21 mouse cellular contexts compared by ENCODE assay signal in genomic region chr2:11662907-11663230, GRCm38 (mm10). TPM values are rescaled to one million over a fixed set of nuclear protein-coding genes. Genes with fewer than 3 reads are reported as not detected.
"Had no signal": no experiment of that assay in that cellular context is flagged by ENCODE, and none has a peak within 500 bp of the region (broad histone marks: within the 10 kb centered on the region; RNA-seq: fewer than 3 reads in every experiment).

No protein-coding gene starts in this region.

- H3K9ac ChIP-seq: intestine, embryonic 15.5 days; limb, embryonic 12.5 days; liver, embryonic 14.5 days; midbrain, embryonic 13.5 days; neural tube, embryonic 13.5 days had no signal

- H3K27me3 ChIP-seq: intestine, embryonic 15.5 days; limb, embryonic 12.5 days; midbrain, embryonic 13.5 days; neural tube, embryonic 13.5 days had no signal

- H3K27ac ChIP-seq: intestine, embryonic 15.5 days; layer of hippocampus, adult 2 months; limb, embryonic 12.5 days; liver, embryonic 14.5 days; midbrain, embryonic 13.5 days; neural tube, embryonic 13.5 days had no signal

- H3K4me1 ChIP-seq: intestine, embryonic 15.5 days; limb, embryonic 12.5 days; midbrain, embryonic 13.5 days; neural tube, embryonic 13.5 days had no signal

- H3K4me2 ChIP-seq: intestine, embryonic 15.5 days; limb, embryonic 12.5 days; midbrain, embryonic 13.5 days; neural tube, embryonic 13.5 days had no signal

- H3K4me3 ChIP-seq: intestine, embryonic 15.5 days; layer of hippocampus, adult 2 months; limb, embryonic 12.5 days; midbrain, embryonic 13.5 days; myocyte; neural tube, embryonic 13.5 days had no signal

- H3K36me3 ChIP-seq: intestine, embryonic 15.5 days; limb, embryonic 12.5 days; midbrain, embryonic 13.5 days; neural tube, embryonic 13.5 days had no signal

- ATAC-seq: lung, postnatal 0 days had no signal

- H3K9me3 ChIP-seq: intestine, embryonic 15.5 days; midbrain, embryonic 13.5 days; neural tube, embryonic 13.5 days had no signal

- DNase-seq: kidney, adult 18-20 months; kidney, postnatal 10 days; kidney, postnatal 4 days; liver; lung, adult 2 months; lung, postnatal 36 days; right cerebral cortex, postnatal 14 days had no signal

RNA-seq across cellular contexts. Expression of gene Il2ra, which starts 20.3 kb away (rescaled TPM):
- total RNA-seq: left cerebral cortex, postnatal 25 days; megakaryocyte progenitor cell, adult 5-6 weeks had no signal
- polyA plus RNA-seq: kidney, embryonic 14.5 days; limb, embryonic 12.5 days; myocyte; stomach, embryonic 14.5 days had no signal

RNA-seq across cellular contexts. Expression of gene Gm17490, which starts 36.8 kb away (rescaled TPM):
- total RNA-seq: layer of hippocampus, adult 2 months; layer of hippocampus, postnatal 25 days; left cerebral cortex, adult 8-10 months; left cerebral cortex, postnatal 25 days; megakaryocyte progenitor cell, adult 5-6 weeks had no signal
- polyA plus RNA-seq: intestine, embryonic 15.5 days; kidney, embryonic 14.5 days; limb, embryonic 12.5 days; liver, embryonic 14.5 days; lung, adult 2 months; lung, postnatal 0 days; midbrain, embryonic 13.5 days; myocyte; neural tube, embryonic 13.5 days; stomach, embryonic 14.5 days had no signal
